Mouse (Mus musculus) MEL-GATA-1-ER (cell line): ENCODE measurements around the gene Gtsf1.

Experiments used
- DNase-seq: peaks from one replicate; pipeline ENCODE4 v3.0.0-alpha.2; 2012; ENCODE audit warnings: low read depth; ENCODE audit errors: extremely low read depth

The Gtsf1 gene

DNA sequence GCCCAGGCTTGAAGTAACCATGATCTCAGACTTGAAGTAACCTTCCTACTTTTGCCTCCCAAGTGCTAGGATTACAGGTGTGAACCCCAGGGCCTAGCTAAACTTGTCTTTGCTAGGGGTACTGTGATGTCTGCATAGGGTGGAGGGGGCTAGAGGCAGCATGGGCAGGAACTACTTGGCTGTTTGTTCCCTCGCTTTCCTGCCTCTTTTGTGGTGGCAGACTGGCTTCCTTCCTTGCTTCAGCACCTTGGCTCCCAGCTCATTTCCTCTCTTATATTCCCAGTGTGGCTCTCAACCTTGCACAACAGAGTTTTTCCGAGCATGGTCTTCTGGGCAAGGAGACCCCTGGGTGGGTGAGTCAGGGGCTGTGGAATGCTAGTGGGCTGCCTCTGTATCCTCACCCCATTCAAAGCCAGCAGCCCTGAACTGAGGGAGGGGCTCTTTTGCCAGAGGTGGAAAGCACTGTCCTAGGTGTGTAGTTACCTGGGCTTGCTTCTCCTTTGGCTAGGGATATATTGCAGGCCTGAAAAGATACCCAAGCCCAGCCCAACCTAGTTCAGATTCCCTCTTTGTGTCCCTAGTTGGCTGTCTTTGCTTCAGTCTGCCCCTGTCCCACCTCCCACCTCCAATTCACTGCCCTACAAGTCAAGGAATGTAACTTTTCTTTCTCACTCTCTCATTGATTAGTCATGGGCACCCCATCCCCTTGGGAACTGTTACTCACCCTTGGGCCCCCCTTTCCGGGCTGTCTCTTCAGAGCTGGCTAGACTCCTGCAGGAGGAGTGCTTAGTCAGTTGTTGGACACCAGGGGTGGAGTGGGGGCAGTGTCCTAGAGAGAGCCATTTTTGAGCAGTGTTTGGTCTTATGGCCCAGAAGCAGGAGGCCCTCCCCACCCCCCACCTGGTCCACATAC, 52.3 kb downstream of the Gtsf1 start:
- DNase-seq = no peak

DNA sequence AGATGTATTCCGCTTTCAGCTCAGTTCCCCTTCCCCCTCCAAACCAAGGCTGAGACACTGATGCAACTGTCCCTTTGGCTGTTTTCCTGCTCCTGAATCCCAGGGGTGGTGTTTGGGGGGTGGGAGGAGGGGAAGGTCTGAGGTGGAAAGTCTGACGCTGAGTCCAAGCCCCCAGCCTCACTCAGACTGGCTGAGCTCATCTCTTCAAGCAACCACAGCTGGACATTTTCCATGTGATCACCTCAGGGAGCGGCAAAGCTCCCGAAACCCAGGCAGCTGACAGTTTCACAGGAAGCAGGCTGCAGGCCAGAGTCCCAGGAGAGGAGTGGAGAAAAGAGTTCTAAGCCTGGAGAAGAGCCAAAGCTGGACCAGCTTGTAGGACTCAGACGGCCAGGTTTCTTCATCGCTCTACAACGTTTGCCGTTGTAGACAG, 53.4 kb downstream of the Gtsf1 start:
- no peak for DNase-seq

DNA sequence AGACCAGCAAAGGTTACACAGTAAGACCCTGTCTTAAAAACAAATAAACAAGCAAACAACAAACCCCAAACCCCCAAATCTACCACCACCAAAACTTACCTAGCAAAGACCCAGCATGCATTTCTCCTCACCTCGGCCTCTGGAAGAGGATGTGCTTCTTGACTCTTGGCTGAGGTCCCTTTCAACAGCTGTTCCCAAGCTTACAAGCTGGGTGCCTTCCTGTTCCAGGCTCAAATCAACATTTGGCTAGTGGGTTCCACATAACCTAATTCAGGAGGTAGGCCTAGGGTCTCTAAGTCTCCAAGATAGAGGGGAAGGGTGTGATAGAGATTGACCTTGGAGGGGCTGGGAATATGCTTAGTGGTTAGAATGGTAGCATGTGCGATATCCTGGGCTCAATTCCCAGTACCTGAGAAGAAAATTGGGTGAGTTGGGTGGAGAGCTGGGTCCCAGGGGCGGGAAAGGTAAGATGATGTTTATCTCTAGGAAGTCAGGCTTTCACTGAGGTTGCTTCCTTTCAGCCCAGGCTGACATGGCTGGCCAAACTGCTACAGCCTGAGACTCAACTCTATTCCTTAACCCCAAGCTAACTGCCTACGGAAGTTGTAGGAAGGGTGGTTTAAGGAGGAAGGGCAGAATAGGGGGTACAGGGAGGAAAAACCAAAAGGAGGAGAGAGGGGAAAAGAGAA, 55.0 kb downstream of the Gtsf1 start:
- no peak for DNase-seq

DNA sequence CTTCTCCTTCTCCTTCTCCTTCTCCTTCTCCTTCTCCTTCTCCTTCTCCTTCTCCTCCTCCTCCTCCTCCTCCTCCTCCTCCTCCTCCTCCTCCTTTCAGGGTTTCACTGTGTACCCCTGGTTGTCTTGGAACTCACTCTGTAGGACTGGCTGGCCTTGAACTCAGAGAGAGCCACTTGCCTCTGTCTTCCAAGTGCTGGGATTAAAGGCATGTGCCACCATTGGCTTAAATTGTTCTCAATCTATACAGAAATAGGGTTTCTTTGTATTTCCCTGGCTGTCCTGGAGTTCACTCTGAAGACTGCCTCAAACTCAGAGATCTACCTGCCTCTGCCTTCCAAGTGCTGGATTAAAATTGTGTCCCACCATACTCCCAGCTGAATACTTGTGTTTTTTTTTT, 57.8 kb downstream of the Gtsf1 start:
- DNase-seq = no peak

DNA sequence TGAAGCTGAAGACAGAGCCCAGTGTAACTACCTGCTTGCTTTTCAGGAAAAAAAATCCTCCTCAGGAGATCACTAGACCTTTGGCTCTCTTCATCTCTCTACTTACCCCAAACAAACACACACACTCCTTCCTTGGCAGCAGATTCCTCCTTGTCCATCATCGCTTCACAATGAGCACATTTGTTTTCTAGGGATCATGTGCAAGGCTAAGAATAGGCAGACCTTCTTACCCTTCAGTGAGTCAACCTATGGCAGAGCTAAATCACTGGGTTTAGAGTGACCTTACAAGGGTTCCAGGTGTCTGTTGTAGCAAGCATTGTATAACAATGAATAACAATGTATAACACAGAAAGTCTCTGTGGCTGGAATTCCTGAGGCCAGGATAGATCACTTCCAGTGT, 58.5 kb downstream of the Gtsf1 start:
- DNase-seq = no peak

DNA sequence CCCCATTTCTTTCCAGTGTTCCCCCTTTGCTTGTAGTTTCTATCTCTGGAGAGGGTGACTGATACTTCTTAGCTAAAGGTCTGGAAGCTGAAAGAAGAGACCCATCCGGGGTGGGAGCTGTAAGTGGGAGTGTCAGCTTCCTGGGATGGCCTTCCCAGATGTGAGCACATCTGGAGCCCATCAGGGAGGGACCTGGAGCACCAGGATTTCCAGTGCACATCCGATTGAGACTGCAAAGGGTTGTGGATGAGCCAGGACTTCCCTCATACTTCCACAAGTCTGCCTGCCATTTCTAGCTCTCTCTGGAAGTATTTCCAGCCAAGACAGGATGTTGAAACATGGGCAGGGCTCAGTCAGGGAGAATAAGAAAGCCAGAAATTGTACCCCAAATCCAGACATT, 59.1 kb downstream of the Gtsf1 start:
- DNase-seq = no peak

DNA sequence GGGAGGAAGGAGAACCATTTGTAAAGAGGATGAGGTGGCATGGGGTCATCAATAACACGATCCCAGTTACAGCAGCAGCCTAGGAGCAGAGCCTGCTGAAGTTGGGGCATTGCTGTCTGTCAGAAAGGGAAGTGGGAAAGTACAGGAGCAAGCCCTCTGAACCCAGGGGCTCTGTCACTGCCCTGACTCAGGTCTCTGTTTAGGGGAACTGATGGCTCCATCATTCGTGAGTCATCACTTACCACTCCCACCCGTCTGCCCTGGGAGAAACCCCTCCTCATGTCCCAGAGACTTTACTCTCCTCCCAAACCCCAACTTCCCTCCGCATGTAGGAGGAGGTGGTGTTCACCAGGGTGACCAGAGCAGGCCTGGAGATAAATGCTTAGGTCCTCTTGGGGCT, 59.8 kb downstream of the Gtsf1 start:
- no peak for DNase-seq

DNA sequence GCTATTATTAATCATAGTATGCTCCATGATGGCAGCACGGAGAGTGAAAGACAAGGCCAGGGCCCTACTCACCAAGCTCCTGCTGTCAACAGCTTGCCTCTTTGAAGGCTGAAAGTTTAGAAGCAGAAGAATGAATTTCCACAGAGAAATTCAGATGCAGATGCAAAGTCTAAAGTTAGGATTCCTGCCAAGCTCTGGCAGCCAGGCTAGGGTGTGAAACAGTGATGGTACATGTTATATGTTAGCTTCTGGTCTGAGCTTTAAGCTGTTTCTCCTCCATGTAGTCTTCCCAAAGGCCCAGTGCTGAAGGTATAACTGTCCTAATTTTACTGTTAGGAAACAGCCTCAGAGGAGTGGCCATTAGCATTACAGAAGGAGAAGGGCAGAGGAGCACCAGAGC, 61.1 kb downstream of the Gtsf1 start:
- no peak for DNase-seq

DNA sequence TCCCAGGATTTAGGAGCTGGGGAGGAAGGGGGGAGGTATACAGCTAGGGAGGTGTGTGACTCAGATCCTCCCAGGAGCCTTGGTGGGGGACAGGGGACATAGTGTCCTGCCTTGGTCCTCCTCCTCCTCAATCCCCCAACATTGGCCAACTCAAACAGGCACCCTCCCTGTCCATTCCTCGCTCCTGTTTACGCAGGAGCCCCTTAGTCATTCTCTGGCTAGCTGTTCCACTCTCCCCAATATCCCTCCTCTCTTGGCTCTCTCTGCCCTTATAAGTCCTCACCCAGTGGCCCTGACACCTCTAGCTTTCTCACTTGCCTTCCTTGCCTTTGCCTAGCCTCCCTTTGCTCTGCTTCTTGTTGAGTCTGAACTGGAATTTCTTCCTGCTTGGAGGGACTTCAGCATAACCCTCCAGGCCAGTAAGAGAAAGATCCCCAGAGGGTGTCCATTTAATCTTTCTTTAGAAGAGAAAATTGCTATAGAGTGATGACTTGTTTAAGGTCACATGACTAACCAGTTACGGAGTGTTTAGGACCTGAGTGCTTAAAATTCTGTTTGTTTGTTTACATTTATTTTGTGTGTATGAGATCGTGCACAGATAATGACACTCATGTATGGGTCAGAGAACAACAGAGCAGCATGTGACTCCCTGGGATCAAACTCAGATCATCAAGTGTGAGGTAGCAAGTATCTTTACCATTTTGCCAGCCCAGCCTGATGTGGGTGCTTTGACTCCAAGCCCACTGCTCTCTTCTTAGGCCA, 61.9 kb downstream of the Gtsf1 start:
- no peak for DNase-seq

DNA sequence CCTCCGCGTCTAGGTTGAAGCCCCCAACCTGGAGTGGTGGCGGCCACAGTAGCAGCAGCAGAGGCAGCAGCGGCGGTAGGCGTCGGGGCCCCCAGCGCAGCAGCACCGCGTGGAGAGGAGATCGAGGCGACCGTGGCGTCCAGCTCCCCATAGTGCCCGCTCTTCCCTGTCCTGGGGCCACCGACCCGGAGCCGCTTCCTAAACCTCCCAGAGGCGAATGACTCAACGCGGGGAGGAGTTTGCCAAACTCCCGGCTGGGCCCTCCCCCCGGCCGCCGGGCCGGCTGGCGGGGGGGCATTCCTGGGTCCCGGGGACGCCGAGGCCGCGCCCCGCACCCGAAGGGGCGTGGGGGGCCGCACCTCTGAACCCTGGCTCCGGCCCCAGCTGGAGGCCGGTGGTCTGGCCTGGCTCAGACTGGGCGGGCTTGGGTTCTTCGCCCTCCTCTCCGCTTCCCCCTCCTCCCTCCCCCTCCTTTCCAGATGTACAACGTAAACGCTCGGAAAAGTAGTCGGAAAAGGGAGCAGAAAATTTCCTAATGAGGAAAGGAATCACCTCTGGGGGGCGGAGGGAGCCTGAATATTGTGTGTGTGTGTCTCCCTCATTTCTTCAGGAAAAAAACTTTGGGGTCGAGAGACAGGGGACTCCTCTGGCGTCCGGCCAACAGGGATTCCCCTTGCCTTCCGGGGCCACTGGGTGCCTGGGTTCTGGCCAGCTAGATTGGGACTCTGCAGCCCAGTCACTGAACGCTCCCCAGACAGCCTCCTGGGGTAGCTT, 63.7 kb downstream of the Gtsf1 start, which contains the start of gene Itga5:
Itga5 (minus strand) TSS at position 388 of the 774 bp plus-strand sequence.
- no peak for DNase-seq

DNA sequence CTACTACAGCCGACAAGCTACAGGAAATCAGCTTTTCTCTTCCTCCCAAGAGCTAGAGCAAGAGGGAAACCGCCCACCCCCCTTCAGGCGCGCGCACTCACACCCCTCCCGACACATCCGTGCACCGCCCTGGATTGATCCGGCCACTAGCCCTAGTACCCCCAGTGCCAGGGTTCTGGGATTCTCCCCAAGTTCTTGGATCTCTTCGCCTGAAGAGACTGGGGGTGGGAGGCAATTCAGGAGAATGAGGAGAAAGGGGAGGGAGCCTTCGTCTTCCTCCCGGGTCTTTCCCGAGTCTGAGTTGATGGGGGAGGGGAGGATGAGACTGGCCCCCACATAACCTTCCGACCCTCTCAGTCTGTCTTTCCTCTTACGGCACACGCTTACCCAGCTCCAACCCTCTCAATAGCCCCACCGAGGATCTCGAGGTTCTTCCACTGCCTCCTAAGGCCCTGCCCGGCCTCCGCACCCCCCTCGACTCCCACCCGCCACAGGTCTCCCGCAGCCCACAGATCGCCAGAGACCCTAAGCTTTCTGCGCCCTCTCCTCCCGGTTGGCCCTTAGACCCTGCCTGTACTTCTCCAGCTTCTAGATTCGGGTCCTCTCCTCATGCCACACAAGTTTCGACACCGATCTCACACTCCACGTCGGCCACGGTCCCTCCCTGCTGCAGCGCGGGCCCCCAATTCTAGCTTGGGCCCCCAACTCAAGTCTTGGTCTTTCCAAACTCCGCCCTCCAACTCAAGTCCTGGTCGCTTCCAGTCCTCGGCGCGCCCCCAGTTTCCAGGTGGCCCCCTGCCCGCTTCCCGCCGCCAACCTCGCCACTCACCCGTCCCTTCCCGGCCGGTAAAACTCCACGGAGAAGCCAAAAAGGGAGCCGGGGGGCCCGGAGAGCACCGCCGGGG, 64.5 kb downstream of the Gtsf1 start:
- no peak for DNase-seq

DNA sequence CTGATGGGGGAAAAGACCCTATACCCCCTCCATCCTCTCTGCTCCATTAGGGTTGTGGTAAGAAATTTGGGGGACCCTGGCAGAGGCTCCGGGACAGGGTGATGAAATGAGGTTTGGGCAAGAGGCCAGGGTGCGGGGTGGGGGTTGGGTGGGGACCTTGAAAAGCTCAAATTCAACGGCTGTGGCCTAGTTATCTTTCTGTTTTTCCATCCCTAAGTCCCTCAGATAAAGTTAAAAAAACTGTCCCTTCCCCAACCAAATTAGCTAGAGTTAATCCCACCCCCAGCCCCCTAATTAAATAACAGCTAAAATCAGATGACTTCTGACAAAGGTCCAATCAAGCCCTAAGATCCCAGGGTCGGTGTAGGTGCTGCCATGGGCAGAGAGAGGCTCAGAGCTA, 65.5 kb downstream of the Gtsf1 start:
- DNase-seq = no peak

DNA sequence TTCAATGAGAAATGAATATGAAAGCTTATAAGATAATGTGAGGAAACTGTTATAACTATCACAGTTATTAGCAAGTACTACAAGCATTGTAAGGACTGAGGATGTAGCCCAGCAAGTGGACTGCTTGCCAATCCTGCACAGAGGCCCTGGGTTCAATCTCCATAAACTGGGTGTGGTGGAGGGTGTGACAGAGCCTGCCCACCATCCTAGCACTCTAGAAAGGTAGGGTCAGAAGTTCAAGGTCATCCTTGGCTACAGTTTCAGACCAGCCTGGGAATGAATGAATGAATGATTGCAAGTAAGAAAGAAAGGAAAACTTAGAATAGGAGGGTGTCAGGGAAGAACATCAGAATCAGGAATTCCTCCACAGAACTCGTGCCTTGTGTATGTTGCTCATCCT, 66.5 kb downstream of the Gtsf1 start:
- DNase-seq = no peak

DNA sequence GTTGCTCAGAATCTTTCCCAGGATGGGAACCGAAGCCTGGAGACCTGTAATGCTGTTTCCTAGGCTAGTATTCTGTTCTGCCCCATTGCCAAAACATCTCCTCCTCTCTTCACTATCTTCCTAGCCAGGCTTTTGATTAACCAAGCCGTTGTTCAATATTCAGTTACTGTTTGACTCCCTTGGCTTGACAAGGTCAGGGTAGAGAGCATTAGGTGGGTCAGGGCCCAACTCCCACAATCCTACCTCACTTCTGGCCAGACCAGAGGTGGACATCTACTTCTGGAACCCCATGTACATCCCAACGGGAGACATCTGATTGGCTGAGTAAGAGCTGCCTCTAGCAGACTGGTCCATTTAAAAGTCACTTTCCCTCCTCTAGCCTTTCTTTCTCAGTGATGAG, 67.3 kb downstream of the Gtsf1 start:
- no peak for DNase-seq

DNA sequence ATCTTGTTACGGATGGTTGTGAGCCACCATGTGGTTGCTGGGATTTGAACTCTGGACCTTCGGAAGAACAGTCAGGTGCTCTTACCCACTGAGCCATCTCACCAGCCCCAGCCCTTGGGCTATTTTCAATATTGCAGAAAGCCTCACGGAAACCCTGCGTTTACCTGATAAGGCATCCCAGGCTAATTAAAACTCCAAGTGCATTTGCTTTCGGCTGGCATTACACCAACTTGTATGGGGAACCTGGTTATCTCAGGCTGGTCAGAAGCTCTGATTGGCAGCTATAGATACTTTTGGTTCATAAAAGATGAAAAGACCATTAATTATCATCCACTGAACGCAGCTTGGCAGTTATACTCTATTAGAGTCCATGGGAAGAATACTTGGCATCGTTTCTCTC, 67.9 kb downstream of the Gtsf1 start:
- DNase-seq = peak; percentile 80

DNA sequence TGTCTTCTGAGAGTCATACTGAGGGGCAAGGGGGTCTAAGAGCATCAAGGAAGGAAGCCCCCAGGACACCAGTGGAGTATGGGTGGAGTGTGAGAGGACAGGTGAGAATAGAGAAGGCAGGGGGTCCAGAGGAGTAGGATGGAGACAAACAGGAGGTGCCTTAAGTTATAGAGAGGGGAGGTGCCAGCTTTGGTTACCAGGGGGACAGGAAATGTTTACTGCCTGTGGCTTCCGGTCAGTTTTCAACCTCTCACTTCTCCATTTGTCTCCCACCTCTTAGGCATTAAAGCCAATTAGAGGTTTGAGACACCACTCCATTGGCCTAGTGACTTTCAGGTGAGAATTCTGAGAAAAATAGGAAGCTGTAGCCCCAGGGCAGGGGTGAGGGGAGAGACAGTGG, 69.0 kb downstream of the Gtsf1 start:
- DNase-seq = no peak

DNA sequence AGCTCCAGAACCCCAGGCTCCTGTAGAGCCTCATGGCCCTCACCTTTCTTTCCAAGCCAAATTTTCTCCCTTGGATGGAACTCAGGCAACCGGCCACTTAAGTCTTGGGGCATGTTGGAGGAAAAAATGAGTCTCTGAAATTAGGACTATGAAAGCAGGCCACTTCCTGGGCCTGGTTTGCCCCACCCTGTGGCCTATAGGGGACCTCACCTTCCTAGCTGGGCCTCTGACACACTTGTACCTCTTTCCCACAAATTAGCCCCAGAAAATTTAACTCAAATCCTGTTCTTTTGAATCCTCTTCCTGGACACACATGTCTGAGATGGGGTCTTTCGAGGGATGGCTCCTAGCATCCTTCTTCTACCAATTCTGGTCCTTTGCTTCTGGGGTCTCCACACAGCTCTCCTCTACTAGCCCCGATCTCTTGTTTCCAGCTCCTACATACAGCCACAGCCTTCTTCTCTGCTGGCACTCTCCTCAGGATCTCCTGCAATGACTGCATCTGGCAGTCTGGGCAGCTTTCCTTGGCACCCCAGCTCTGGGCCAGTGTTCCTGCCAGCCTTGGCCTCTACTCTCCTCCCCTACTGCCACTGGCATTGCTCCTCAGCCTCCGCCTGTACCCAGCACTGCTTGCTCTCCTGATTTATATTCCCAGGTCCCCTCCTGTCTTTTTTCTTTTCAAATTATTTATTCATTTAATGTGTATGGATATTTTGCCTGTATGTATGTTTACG, 70.2 kb downstream of the Gtsf1 start:
- no peak for DNase-seq

DNA sequence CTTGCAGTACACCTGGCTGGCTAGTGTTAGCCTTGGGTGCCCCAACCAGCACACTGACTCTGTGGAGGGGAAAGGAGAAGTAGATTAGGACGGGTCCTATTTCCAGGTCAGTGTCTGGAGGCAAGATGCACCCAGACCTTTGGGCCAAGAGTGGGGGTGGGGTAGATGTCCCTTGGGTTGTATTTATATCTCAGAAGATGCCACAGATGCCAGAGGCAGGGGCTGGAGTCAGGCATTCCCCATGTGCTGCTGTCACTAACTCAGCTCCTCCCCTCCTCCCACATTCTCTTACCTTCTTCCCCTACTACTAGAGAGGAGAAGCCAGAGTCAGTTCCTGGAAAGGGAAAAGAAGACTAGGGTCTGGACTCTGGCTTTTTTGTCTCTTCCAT, 71.2 kb downstream of the Gtsf1 start:
- DNase-seq = no peak

DNA sequence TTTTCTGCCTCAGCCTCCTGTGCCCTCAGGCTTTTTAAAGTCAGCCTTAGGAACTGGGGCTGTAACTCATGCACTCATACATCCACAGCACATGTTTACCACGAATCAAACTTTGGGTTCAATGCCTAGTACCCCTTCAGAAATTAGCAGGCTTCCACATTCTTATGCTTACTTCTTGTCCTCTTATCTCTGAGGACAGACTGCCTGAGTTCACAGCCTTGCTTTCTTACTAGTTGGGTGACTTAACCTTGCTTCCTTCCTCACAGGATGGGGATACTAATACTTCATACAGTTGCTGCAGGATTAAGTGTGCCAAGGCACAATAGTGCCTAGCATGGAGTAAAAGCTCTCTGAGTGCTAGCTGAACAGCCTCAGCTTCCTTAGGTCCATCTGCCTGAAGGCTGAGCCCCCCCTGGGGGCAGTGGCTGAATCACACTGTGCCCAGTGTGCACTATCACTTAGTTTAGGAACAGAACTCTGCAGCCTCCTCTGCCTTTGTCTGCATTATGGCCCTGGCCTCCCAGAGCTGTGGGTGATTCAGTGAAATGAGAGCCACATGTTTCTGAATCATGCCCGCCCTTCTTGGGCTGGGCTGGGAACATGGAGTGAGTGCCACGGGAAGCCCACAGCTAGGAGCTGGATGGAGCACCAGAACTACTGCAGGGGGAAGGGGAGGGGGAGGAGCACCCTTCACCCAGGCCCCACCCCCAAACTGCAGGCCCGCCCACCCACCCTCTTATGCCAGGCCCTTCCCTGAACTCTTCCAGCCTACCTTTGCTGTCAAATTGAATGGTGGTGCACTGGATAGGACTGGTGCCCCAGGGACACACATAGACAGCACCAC, 71.8 kb downstream of the Gtsf1 start:
- DNase-seq = no peak
